Mouse (Mus musculus): ENCODE results near the gene Slc27a4. TPM values are rescaled to one million over a fixed set of nuclear protein-coding genes. Genes with fewer than 3 reads are reported as not detected.
A peak's percentile ranks its signal among the peaks of the same experiment; 100 is the strongest.
"Not testable (repeated sequence)": the region's sequence is repeated elsewhere in the genome, so short reads cannot be mapped to it uniquely, and the experiment has no call there.

Slc27a4 gene
- polyA plus RNA-seq, 1 experiment from 2014 or later: 11.4 TPM

DNA sequence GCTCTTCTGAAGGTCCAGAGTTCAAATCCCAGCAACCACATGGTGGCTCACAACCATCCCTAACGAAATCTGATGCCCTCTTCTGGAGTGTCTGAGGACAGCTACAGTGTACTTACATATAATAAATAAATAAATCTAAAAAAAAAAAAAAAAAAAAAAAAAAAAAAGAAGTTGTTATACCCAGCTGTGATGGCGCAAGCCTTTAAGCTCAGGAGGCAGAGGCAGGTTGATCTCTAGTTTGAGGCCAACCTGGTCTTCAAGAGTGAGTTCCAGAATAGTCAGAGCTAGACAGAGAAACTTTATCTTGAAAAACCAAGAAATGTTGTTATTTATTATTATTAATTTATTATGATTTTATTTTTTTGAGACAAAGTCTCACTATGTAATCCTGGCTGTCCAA, 21.2 kb upstream of the Slc27a4 start:
- H3K27ac ChIP-seq (ENCODE audit: low read depth, low read length); H3K4me3 ChIP-seq (ENCODE audit: low read length); H3K9ac ChIP-seq (ENCODE audit: low read depth, low read length); H3K4me2 ChIP-seq (replicated peaks; ENCODE audit: low read depth, low read length); ATAC-seq (ENCODE audit: low FRiP score, low TSS enrichment); H3K9me3 ChIP-seq (ENCODE audit: control insufficient read depth, low read length); H3K27me3 ChIP-seq (ENCODE audit: control insufficient read depth, insufficient read depth, low read length); H3K4me1 ChIP-seq (ENCODE audit: control insufficient read depth, insufficient read depth, low read length): not testable (repeated sequence)
- H3K36me3 ChIP-seq (ENCODE audit: control insufficient read depth, insufficient read depth, low read length): peaks cover 95% of the 10 kb centered on the region
- 90% methylated on average over 2 of the region's 2 CpGs for WGBS

DNA sequence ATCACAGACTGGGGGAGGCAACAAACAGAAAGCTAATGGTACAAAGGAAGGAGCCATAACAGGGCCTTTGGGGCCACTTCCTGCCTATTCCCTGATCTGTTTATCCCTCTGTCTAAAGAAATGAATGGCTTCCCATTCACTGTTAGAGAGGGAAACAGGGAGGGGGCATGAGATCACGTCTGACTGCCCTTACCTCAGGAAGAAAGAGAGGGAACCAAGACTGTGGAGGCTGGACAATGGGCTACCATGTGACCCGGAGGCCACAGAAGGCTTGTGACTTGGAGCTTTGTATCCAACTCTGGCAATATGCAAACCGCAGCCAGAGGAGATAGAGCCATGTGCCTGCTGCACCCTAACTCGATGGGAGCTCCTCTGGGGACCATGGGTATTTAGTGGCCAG, 18.1 kb upstream of the Slc27a4 start:
- H3K9ac ChIP-seq (ENCODE audit: low read depth, low read length): no peak overlapping the region; the same call in 1 of the 2 replicates
- H3K4me1 ChIP-seq (ENCODE audit: control insufficient read depth, insufficient read depth, low read length): peaks cover 7% of the 10 kb centered on the region; the same call in 1 of the 2 replicates
- no peak overlapping the region for H3K4me3 ChIP-seq (ENCODE audit: low read length)
- no peaks in the 10 kb centered on the region for H3K27me3 ChIP-seq (ENCODE audit: control insufficient read depth, insufficient read depth, low read length)
- peaks cover 3% of the 10 kb centered on the region; the same call in 1 of the 2 replicates for H3K9me3 ChIP-seq (ENCODE audit: control insufficient read depth, low read length)
- WGBS: 69% methylated on average over 4 of the region's 4 CpGs
- H3K36me3 ChIP-seq (ENCODE audit: control insufficient read depth, insufficient read depth, low read length): peaks cover 67% of the 10 kb centered on the region
- H3K27ac ChIP-seq (ENCODE audit: low read depth, low read length): no peak overlapping the region
- no peak for ATAC-seq (ENCODE audit: low FRiP score, low TSS enrichment)
- H3K4me2 ChIP-seq (replicated peaks; ENCODE audit: low read depth, low read length): no peak overlapping the region

DNA sequence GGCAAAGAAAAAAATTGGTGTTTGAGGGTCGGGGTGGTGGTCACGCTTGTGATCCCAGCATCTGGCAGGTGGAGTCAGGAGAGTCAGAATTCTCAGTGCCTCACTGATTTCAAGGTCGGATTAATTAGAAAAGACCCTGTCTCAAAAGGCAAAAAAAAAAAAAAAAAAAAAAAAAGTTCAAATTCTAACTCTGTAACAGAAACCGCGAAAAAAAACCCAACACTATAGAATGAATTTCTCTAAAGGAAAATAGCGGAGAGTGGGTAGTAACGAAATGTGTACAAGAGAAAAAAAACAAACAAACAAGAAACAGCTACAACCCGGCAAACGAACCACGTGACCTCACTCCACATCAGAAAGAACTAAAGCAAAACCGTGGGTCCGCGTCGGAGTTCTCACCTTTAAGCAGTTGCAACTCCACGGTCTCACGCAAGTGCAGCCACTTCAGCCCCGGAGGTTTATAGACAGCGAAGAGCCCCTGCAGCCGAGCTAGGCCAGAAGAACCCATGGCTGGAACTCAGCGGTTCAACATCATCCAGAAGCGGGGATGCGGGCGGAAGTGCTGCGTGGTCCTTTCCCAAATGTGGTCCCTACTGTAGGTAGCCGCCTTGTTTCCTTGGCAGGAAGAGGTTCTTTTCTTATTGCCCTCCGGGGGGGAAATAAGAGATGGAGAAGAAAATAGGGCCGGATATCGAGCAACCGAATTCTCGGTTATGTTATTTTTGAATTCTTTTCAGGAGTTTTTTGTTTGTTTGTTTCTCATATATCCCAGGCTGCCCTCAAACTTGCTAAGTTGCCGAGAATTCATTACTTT, 15.1 kb upstream of the Slc27a4 start, which contains the start of gene Coq4:
TSS of gene Coq4 (plus strand) at position 390 of the 814 bp plus-strand sequence.
- Histone ChIP-seq H3K4me1 (ENCODE audit: control insufficient read depth, insufficient read depth, low read length) (peaks cover 7% of the 10 kb centered on the region; the same call in 1 of the 2 replicates), H3K9ac (ENCODE audit: low read depth, low read length) (peak within 1 kb of the TSS; percentile 51), H3K9me3 (ENCODE audit: control insufficient read depth, low read length) (no peaks in the 10 kb centered on the region), H3K4me2 (replicated peaks; ENCODE audit: low read depth, low read length) (peak within 1 kb of the TSS; percentile 79), H3K27ac (ENCODE audit: low read depth, low read length) (peak within 1 kb of the TSS; percentile 33; the same call in 1 of the 2 replicates), H3K36me3 (ENCODE audit: control insufficient read depth, insufficient read depth, low read length) (peaks cover 60% of the 10 kb centered on the region), H3K27me3 (ENCODE audit: control insufficient read depth, insufficient read depth, low read length) (no peaks in the 10 kb centered on the region), H3K4me3 (ENCODE audit: low read length) (peak within 1 kb of the TSS; percentile 66)
- ATAC-seq (ENCODE audit: low FRiP score, low TSS enrichment): peak; percentile 84
- 1% methylated on average over 31 of the region's 31 CpGs for WGBS

DNA sequence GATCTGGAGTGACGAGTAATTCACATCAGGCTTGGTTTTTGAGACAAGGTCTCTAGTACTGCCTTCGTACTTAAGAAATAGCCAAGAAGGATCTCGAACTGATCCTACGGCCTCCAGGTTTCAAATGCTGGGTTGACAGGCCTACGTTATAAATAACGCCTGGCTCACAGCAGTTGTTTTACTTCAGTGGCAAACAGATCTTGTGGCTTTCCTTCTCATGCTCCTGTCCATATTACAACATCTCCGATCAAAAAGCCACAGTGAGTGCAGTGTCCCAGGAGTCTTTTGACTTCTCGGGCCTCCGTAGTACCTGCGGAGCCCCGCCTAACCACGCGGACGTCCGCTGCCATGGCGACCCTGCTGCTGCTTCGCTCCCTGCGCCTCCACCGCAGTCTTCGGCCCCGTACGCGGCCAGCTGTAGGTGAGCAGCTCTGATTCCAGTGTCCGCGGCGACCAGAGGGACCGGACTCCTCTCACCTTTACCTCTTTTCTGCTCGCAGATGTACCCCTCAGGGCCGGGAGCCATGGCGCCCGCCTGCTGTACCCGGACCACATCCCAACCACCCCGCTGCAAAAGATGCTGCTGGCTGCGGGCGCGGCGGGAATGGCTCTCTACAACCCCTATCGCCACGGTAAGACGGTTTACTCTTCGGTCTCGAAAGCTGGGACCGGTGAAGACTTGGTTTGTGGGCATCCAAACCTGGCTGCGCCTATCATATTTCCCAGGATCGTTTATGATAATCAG, 14.3 kb upstream of the Slc27a4 start, which contains the start of gene Trub2:
TSS of gene Trub2 (minus strand) at position 566 of the 745 bp plus-strand sequence.
- WGBS: under 1% methylated on average over 45 of the region's 45 CpGs
- Histone ChIP-seq H3K4me2 (replicated peaks; ENCODE audit: low read depth, low read length) (peak within 1 kb of the TSS; percentile 79), H3K4me1 (ENCODE audit: control insufficient read depth, insufficient read depth, low read length) (peaks cover 7% of the 10 kb centered on the region; the same call in 1 of the 2 replicates), H3K4me3 (ENCODE audit: low read length) (peak within 1 kb of the TSS; percentile 66), H3K9ac (ENCODE audit: low read depth, low read length) (peak within 1 kb of the TSS; percentile 51), H3K27ac (ENCODE audit: low read depth, low read length) (peak within 1 kb of the TSS; percentile 33; the same call in 1 of the 2 replicates), H3K9me3 (ENCODE audit: control insufficient read depth, low read length) (no peaks in the 10 kb centered on the region), H3K27me3 (ENCODE audit: control insufficient read depth, insufficient read depth, low read length) (no peaks in the 10 kb centered on the region), H3K36me3 (ENCODE audit: control insufficient read depth, insufficient read depth, low read length) (peaks cover 56% of the 10 kb centered on the region)
- ATAC-seq (ENCODE audit: low FRiP score, low TSS enrichment): peak; percentile 74

GRCm38 (mm10) chr2:29792772-29793487, 9.5 kb upstream of the Slc27a4 start:
- no peak overlapping the region for H3K4me3 ChIP-seq (ENCODE audit: low read length)
- ATAC-seq (ENCODE audit: low FRiP score, low TSS enrichment): no peak
- no peak overlapping the region for H3K9ac ChIP-seq (ENCODE audit: low read depth, low read length)
- no peak overlapping the region for H3K4me2 ChIP-seq (replicated peaks; ENCODE audit: low read depth, low read length)
- H3K36me3 ChIP-seq (ENCODE audit: control insufficient read depth, insufficient read depth, low read length): peaks cover 42% of the 10 kb centered on the region
- no peak overlapping the region for H3K27ac ChIP-seq (ENCODE audit: low read depth, low read length)
- H3K4me1 ChIP-seq (ENCODE audit: control insufficient read depth, insufficient read depth, low read length): no peaks in the 10 kb centered on the region
- H3K9me3 ChIP-seq (ENCODE audit: control insufficient read depth, low read length): no peaks in the 10 kb centered on the region
- 92% methylated on average over 2 of the region's 2 CpGs for WGBS
- H3K27me3 ChIP-seq (ENCODE audit: control insufficient read depth, insufficient read depth, low read length): no peaks in the 10 kb centered on the region

DNA sequence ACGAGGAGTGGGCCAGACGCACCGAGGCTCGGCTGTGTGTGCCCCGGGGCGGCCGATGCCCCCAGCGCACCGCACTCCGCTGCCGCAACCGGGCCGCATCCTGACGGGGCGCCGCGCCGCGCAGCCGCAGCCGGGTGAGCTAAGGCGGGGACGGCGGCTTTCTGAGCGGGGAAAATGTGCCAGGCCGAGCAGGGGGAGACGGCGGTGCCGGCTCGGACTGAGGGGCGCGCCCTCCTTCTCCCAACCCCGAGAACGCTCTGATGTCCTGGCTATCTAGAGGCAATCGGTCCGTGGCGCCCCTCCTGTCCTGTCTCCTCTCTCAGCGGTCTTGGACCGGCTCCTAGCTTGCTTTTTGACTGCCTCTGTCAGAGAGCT, 380 bp downstream of the Slc27a4 start:
- Histone ChIP-seq H3K27ac (ENCODE audit: low read depth, low read length) (peak overlapping the region; percentile 73; the same call in 1 of the 2 replicates), H3K4me1 (ENCODE audit: control insufficient read depth, insufficient read depth, low read length) (peaks cover 7% of the 10 kb centered on the region), H3K9ac (ENCODE audit: low read depth, low read length) (peak overlapping the region; percentile 84), H3K9me3 (ENCODE audit: control insufficient read depth, low read length) (no peaks in the 10 kb centered on the region), H3K4me2 (replicated peaks; ENCODE audit: low read depth, low read length) (peak overlapping the region; percentile 58), H3K27me3 (ENCODE audit: control insufficient read depth, insufficient read depth, low read length) (no peaks in the 10 kb centered on the region), H3K36me3 (ENCODE audit: control insufficient read depth, insufficient read depth, low read length) (peaks cover 34% of the 10 kb centered on the region), H3K4me3 (ENCODE audit: low read length) (peak overlapping the region; percentile 87)
- under 1% methylated on average over 33 of the region's 39 CpGs for WGBS
- no peak for ATAC-seq (ENCODE audit: low FRiP score, low TSS enrichment)

DNA sequence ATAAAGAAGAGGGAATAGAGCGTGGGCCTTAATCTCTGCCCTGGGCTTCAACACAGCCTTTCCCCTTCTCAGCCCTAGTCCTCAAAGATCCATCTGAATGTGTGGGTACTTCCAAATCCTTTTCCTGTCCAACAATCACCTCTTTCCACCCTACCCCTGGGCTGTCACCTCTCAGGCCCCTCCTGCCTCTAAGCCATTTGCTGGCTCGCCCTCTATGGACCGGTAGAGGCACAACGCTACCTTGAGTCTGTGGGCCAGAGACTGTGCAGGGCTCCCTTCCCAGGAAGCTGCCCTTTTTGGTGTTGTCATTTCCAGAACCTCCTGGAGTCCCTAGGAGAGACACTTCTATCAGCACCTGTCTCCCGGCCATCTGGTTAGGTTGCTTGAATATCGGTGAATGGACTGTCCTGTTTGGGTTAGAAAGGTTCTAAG, 982 bp downstream of the Slc27a4 start:
- Histone ChIP-seq H3K9ac (ENCODE audit: low read depth, low read length) (peak overlapping the region; percentile 84), H3K4me2 (replicated peaks; ENCODE audit: low read depth, low read length) (peak overlapping the region; percentile 58), H3K4me3 (ENCODE audit: low read length) (peak overlapping the region; percentile 87), H3K4me1 (ENCODE audit: control insufficient read depth, insufficient read depth, low read length) (peaks cover 7% of the 10 kb centered on the region), H3K9me3 (ENCODE audit: control insufficient read depth, low read length) (no peaks in the 10 kb centered on the region), H3K27ac (ENCODE audit: low read depth, low read length) (no peak overlapping the region), H3K27me3 (ENCODE audit: control insufficient read depth, insufficient read depth, low read length) (no peaks in the 10 kb centered on the region), H3K36me3 (ENCODE audit: control insufficient read depth, insufficient read depth, low read length) (peaks cover 38% of the 10 kb centered on the region)
- WGBS: 24% methylated on average over 6 of the region's 6 CpGs
- ATAC-seq (ENCODE audit: low FRiP score, low TSS enrichment): no peak

- Histone ChIP-seq H3K27ac (ENCODE audit: low read depth, low read length) (peak overlapping the region; percentile 42; the same call in 1 of the 2 replicates), H3K36me3 (ENCODE audit: control insufficient read depth, insufficient read depth, low read length) (peaks cover 46% of the 10 kb centered on the region), H3K4me1 (ENCODE audit: control insufficient read depth, insufficient read depth, low read length) (peaks cover 28% of the 10 kb centered on the region)
Observed at GRCm38 (mm10) chr2:29815678-29816371, 13.4 kb downstream of the Slc27a4 start.

More at GRCm38 (mm10) chr2:29815678-29816371, 13.4 kb downstream of the Slc27a4 start:
- H3K9me3 ChIP-seq (ENCODE audit: control insufficient read depth, low read length): no peaks in the 10 kb centered on the region
- 74% methylated on average over 11 of the region's 11 CpGs for WGBS
- H3K4me2 ChIP-seq (replicated peaks; ENCODE audit: low read depth, low read length): no peak overlapping the region
- H3K9ac ChIP-seq (ENCODE audit: low read depth, low read length): no peak overlapping the region
- H3K27me3 ChIP-seq (ENCODE audit: control insufficient read depth, insufficient read depth, low read length): no peaks in the 10 kb centered on the region
- no peak for ATAC-seq (ENCODE audit: low FRiP score, low TSS enrichment)
- no peak overlapping the region for H3K4me3 ChIP-seq (ENCODE audit: low read length)
